14 mouse cellular contexts compared by ENCODE assay signal in the genomic region with DNA sequence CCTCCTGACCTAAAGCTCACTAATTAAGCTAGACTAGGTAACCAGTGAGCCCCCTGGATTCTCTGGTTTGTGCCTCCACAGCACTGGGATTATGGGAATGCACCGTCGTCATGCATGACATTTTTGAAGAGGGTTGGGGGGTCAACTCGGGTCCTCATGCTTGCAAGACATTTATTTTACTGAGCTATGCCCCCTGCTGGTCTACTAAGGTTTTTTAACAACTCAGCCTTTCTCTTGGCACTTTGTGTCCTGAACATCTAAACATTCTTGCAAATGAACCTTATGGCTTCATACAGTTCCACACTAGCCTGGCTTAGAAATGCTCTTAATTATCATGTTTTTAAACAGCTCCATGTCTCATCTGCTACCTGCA. TPM values are rescaled to one million over a fixed set of nuclear protein-coding genes. Genes with fewer than 3 reads are reported as not detected.
DNase-seq lines count a peak whose midpoint lies in the region; ATAC-seq and TF ChIP-seq lines count a peak whose summit lies in the region.
"Had no signal": no experiment of that assay in that cellular context is flagged by ENCODE, and none has a peak within 500 bp of the region (broad histone marks: within the 10 kb centered on the region; RNA-seq: fewer than 3 reads in every experiment).

No protein-coding gene starts in this region.

- H3K9ac ChIP-seq in embryonic facial prominence, embryonic 11.5 days (replicated peaks; ENCODE audit: low read length), result no peak overlapping the region
- H3K9ac ChIP-seq in liver, embryonic 13.5 days, result no peak overlapping the region
- no peak overlapping the region for H3K9ac ChIP-seq in MEL (ENCODE audit: control insufficient read depth, low read depth, low read length, poor library complexity, severe bottlenecking)
- H3K9ac ChIP-seq: midbrain, embryonic 12.5 days; neural tube, embryonic 15.5 days had no signal

- no peak for ATAC-seq in embryonic facial prominence, embryonic 11.5 days (replicated peaks; ENCODE audit: insufficient number of reproducible peaks, low FRiP score, low TSS enrichment, low read depth)
- no peak for ATAC-seq in liver, embryonic 13.5 days (ENCODE audit: low read depth)

- no peak overlapping the region for H3K27ac ChIP-seq in embryonic facial prominence, embryonic 11.5 days (replicated peaks; ENCODE audit: low read depth, low read length)
- no peak overlapping the region; the same call in 1 of the 2 replicates for H3K27ac ChIP-seq in embryonic facial prominence, embryonic 10.5 days (replicated peaks)
- peak overlapping the region; percentile 23; the same call in 1 of the 2 replicates for H3K27ac ChIP-seq in liver, embryonic 13.5 days
- no peak overlapping the region for H3K27ac ChIP-seq in MEL (ENCODE audit: control insufficient read depth, low read depth, low read length)
- H3K27ac ChIP-seq in macrophage, result peak overlapping the region; percentile 87
- no peak overlapping the region for H3K27ac ChIP-seq in heart, embryonic 10.5 days
- H3K27ac ChIP-seq: midbrain, embryonic 12.5 days; neural tube, embryonic 15.5 days had no signal

- no peak for TF ChIP-seq EP300 in MEL (IDR thresholded peaks at IDR 0.05; ENCODE audit: low read depth in 1 of 2, low read length in 2 of 2)

- 48% methylated on average over 3 of the region's 3 CpGs for WGBS in embryonic facial prominence, embryonic 11.5 days
- whole genome bisulfite sequencing in embryonic facial prominence, embryonic 10.5 days, result 63% methylated on average over 3 of the region's 3 CpGs
- 33% methylated on average over 3 of the region's 3 CpGs for WGBS in liver, embryonic 13.5 days (ENCODE audit: insufficient replicate concordance)
- 17% methylated on average over 3 of the region's 3 CpGs for WGBS in macrophage (ENCODE audit: missing documents)
- 55% methylated on average over 3 of the region's 3 CpGs for WGBS in heart, embryonic 10.5 days

- no peaks in the 10 kb centered on the region for H3K27me3 ChIP-seq in embryonic facial prominence, embryonic 11.5 days (ENCODE audit: control insufficient read depth, insufficient read depth, low read length)
- peaks cover 18% of the 10 kb centered on the region for H3K27me3 ChIP-seq in embryonic facial prominence, embryonic 10.5 days (replicated peaks; ENCODE audit: low read depth, poor library complexity, severe bottlenecking)
- H3K27me3 ChIP-seq in liver, embryonic 13.5 days, result peaks cover 21% of the 10 kb centered on the region
- no peaks in the 10 kb centered on the region for H3K27me3 ChIP-seq in MEL (ENCODE audit: control insufficient read depth in 1 of 2, insufficient read depth in 2 of 2, low read length in 2 of 2)
- H3K27me3 ChIP-seq in heart, embryonic 10.5 days (ENCODE audit: insufficient read depth, poor library complexity, severe bottlenecking), result peaks cover 15% of the 10 kb centered on the region
- H3K27me3 ChIP-seq: neural tube, embryonic 15.5 days had no signal

- H3K79me2 ChIP-seq in MEL (ENCODE audit: control insufficient read depth, insufficient read depth, low read length, poor library complexity), result no peaks in the 10 kb centered on the region
- H3K79me2 ChIP-seq in macrophage (ENCODE audit: inconsistent target), result peaks cover 25% of the 10 kb centered on the region; the same call in 1 of the 2 replicates

- peak in 2 of 3 experiments; percentile 40 to 44; a peak in 4 of 6 replicates for TF ChIP-seq CTCF in MEL (IDR thresholded peaks at IDR 0.05 in 2 of 3, conservative IDR thresholded peaks at IDR 0.05 in 1 of 3; ENCODE audit: control insufficient read depth in 1 of 3, insufficient read depth in 1 of 3, low read depth in 2 of 3, low read length in 3 of 3, poor library complexity in 1 of 3, severe bottlenecking in 1 of 3)

- no peaks in the 10 kb centered on the region; the same call in 1 of the 2 replicates for H3K36me3 ChIP-seq in embryonic facial prominence, embryonic 11.5 days (replicated peaks; ENCODE audit: control insufficient read depth, insufficient read depth, low read depth, low read length)
- H3K36me3 ChIP-seq in embryonic facial prominence, embryonic 10.5 days (replicated peaks), result peaks cover 40% of the 10 kb centered on the region
- H3K36me3 ChIP-seq in liver, embryonic 13.5 days, result peaks cover 31% of the 10 kb centered on the region
- H3K36me3 ChIP-seq in MEL (ENCODE audit: control insufficient read depth in 1 of 2, insufficient read depth in 2 of 2, low read length in 2 of 2), result no peaks in the 10 kb centered on the region; a peak in 1 of 4 replicates
- H3K36me3 ChIP-seq in macrophage (ENCODE audit: inconsistent target), result peaks cover 39% of the 10 kb centered on the region
- peaks cover 37% of the 10 kb centered on the region for H3K36me3 ChIP-seq in heart, embryonic 10.5 days

- no peak overlapping the region for H3K4me2 ChIP-seq in embryonic facial prominence, embryonic 11.5 days (ENCODE audit: low read depth, low read length)
- no peak overlapping the region for H3K4me2 ChIP-seq in liver, embryonic 13.5 days
- H3K4me2 ChIP-seq: midbrain, embryonic 12.5 days; neural tube, embryonic 15.5 days had no signal

- no peaks in the 10 kb centered on the region for H3K4me1 ChIP-seq in embryonic facial prominence, embryonic 11.5 days (ENCODE audit: control insufficient read depth, insufficient read depth, low read length)
- peaks cover 19% of the 10 kb centered on the region for H3K4me1 ChIP-seq in embryonic facial prominence, embryonic 10.5 days
- H3K4me1 ChIP-seq in liver, embryonic 13.5 days (replicated peaks), result peaks cover 26% of the 10 kb centered on the region
- peaks cover 0 to 7% of the 10 kb centered on the region in 2 experiments; a peak in 1 of 4 replicates for H3K4me1 ChIP-seq in MEL (ENCODE audit: control insufficient read depth in 1 of 2, insufficient read depth in 2 of 2, low read length in 2 of 2)
- peaks cover 34% of the 10 kb centered on the region for H3K4me1 ChIP-seq in heart, embryonic 10.5 days

- peak; percentile 10; the same call in 1 of the 2 replicates for TF ChIP-seq RAD21 in MEL (IDR thresholded peaks at IDR 0.05; ENCODE audit: low read depth, low read length)

- no peak overlapping the region for H3K4me3 ChIP-seq in embryonic facial prominence, embryonic 11.5 days (ENCODE audit: low read depth, low read length)
- H3K4me3 ChIP-seq in embryonic facial prominence, embryonic 10.5 days, result no peak overlapping the region
- no peak overlapping the region for H3K4me3 ChIP-seq in liver, embryonic 13.5 days (replicated peaks)
- H3K4me3 ChIP-seq in MEL (ENCODE audit: control insufficient read depth in 1 of 2, insufficient read depth in 1 of 2, low read depth in 2 of 2, low read length in 2 of 2) (no peak overlapping the region), macrophage (ENCODE audit: inconsistent target) (no peak overlapping the region)
- H3K4me3 ChIP-seq in heart, embryonic 10.5 days, result no peak overlapping the region
- H3K4me3 ChIP-seq: midbrain, embryonic 12.5 days; neural tube, embryonic 15.5 days had no signal

- H3K9me3 ChIP-seq in embryonic facial prominence, embryonic 11.5 days (replicated peaks; ENCODE audit: control insufficient read depth, low read length), result no peaks in the 10 kb centered on the region
- H3K9me3 ChIP-seq in embryonic facial prominence, embryonic 10.5 days, result no peaks in the 10 kb centered on the region
- H3K9me3 ChIP-seq in liver, embryonic 13.5 days (replicated peaks), result no peaks in the 10 kb centered on the region
- H3K9me3 ChIP-seq in MEL (replicated peaks; ENCODE audit: insufficient read depth, low read length), result no peaks in the 10 kb centered on the region
- no peaks in the 10 kb centered on the region for H3K9me3 ChIP-seq in heart, embryonic 10.5 days
- H3K9me3 ChIP-seq: midbrain, embryonic 12.5 days; neural tube, embryonic 15.5 days had no signal

- TF ChIP-seq POLR2A in MEL (IDR thresholded peaks at IDR 0.05; ENCODE audit: control insufficient read depth in 1 of 2, insufficient read depth in 1 of 2, low read depth in 1 of 2, low read length in 2 of 2, poor library complexity in 1 of 2), result no peak

- DNase-seq in embryonic facial prominence, embryonic 11.5 days (ENCODE audit: low spot score), result peak; percentile 11
- no peak for DNase-seq in embryonic facial prominence, embryonic 10.5 days (ENCODE audit: low spot score)
- DNase-seq in liver, embryonic 13.5 days, result no peak
- DNase-seq in liver (no peak), MEL (ENCODE audit: low read depth, low spot score) (peak; percentile 42), adipocyte (ENCODE audit: low spot score) (no peak)
- no peak for DNase-seq in heart, embryonic 10.5 days (ENCODE audit: low spot score)
- DNase-seq: gastrocnemius, postnatal 25 days; kidney, postnatal 14 days; thymus, postnatal 36 days had no signal

RNA-seq across cellular contexts. Expression of a gene that starts 8.3 kb away (rescaled TPM):
- polyA plus RNA-seq in embryonic facial prominence, embryonic 11.5 days (2014; fragmentation: Nextera tagmentation; extraction: Ambion mirVana), result not detected in 2 replicates
- not detected in 2 replicates for polyA plus RNA-seq in embryonic facial prominence, embryonic 10.5 days (2016; fragmentation: Nextera tagmentation; extraction: Ambion mirVana)
- polyA plus RNA-seq in liver, embryonic 13.5 days (2015; fragmentation: Nextera tagmentation; extraction: Ambion mirVana), result 0.07 TPM in 1 of 2 replicates, not detected in the other
- not detected in 2 replicates for total RNA-seq in MEL (2012; rRNA removed)
- not detected for polyA plus RNA-seq in MEL (2012; ENCODE audit: insufficient read depth in 1 of 2, insufficient read length in 2 of 2, low read depth in 1 of 2, low replicate concordance in 2 of 2, missing spikeins in 1 of 2)
- 10 to 100 TPM in 14 of 26 experiments, 1 to 10 TPM in 12; 1.1 to 44.1 (median 13.9) TPM for total RNA-seq in macrophage (2018; cell fraction: chromatin; rRNA removed)
- total RNA-seq in macrophage (2018; cell fraction: cytosol; rRNA removed), result 100 to 1,000 TPM in 9 of 26 experiments, 10 to 100 TPM in 17; 16.2 to 215 (median 57.2) TPM
- 100 to 1,000 TPM in 13 of 26 experiments, 10 to 100 TPM in 13; 10.9 to 317 (median 79.4) TPM for total RNA-seq in macrophage (2018; cell fraction: nucleus; rRNA removed)
- polyA plus RNA-seq in macrophage (2018), result 9.3 to 44.3 TPM (median 27.8 TPM) in 3 replicates
- polyA plus RNA-seq in heart, embryonic 10.5 days (2016; fragmentation: Nextera tagmentation; extraction: Ambion mirVana), result not detected in 2 replicates
- polyA plus RNA-seq: hindbrain, embryonic 11.5 days; midbrain, embryonic 12.5 days; neural tube, embryonic 15.5 days had no signal

RNA-seq across cellular contexts. Expression of a gene that starts 17.7 kb away (rescaled TPM):
- polyA plus RNA-seq in embryonic facial prominence, embryonic 11.5 days (2014; fragmentation: Nextera tagmentation; extraction: Ambion mirVana), result 95.1 and 97.4 TPM in 2 replicates
- 72.1 and 80.7 TPM in 2 replicates for polyA plus RNA-seq in embryonic facial prominence, embryonic 10.5 days (2016; fragmentation: Nextera tagmentation; extraction: Ambion mirVana)
- 37.7 and 43.7 TPM in 2 replicates for polyA plus RNA-seq in liver, embryonic 13.5 days (2015; fragmentation: Nextera tagmentation; extraction: Ambion mirVana)
- 14.4 and 19.8 TPM in 2 replicates for total RNA-seq in MEL (2012; rRNA removed)
- polyA plus RNA-seq in MEL (2012; ENCODE audit: insufficient read depth in 1 of 2, insufficient read length in 2 of 2, low read depth in 1 of 2, low replicate concordance in 2 of 2, missing spikeins in 1 of 2) (10 to 100 TPM in 1 of 2 experiments, not detected in 1; 15.3 TPM), macrophage (2018) (173 to 195 TPM (median 183 TPM) in 3 replicates)
- total RNA-seq in macrophage (2018; cell fraction: chromatin; rRNA removed), result 100 to 1,000 TPM in 8 of 26 experiments, 10 to 100 TPM in 18; 27.9 to 189 (median 89.2) TPM
- 100 to 1,000 TPM; 113 to 192 (median 160) TPM for total RNA-seq in macrophage (2018; cell fraction: cytosol; rRNA removed)
- 100 to 1,000 TPM in 15 of 26 experiments, 10 to 100 TPM in 11; 46.5 to 175 (median 103) TPM for total RNA-seq in macrophage (2018; cell fraction: nucleus; rRNA removed)
- 96.9 and 120 TPM in 2 replicates for polyA plus RNA-seq in heart, embryonic 10.5 days (2016; fragmentation: Nextera tagmentation; extraction: Ambion mirVana)

RNA-seq across cellular contexts. Expression of a gene that starts 27.8 kb away (rescaled TPM):
- 66.5 and 75.5 TPM in 2 replicates for polyA plus RNA-seq in embryonic facial prominence, embryonic 11.5 days (2014; fragmentation: Nextera tagmentation; extraction: Ambion mirVana)
- polyA plus RNA-seq in embryonic facial prominence, embryonic 10.5 days (2016; fragmentation: Nextera tagmentation; extraction: Ambion mirVana), result 69.5 and 74.7 TPM in 2 replicates
- 25.6 and 26.3 TPM in 2 replicates for polyA plus RNA-seq in liver, embryonic 13.5 days (2015; fragmentation: Nextera tagmentation; extraction: Ambion mirVana)
- total RNA-seq in MEL (2012; rRNA removed), result 63.9 and 66.8 TPM in 2 replicates
- polyA plus RNA-seq in MEL (2012; ENCODE audit: insufficient read depth in 1 of 2, insufficient read length in 2 of 2, low read depth in 1 of 2, low replicate concordance in 2 of 2, missing spikeins in 1 of 2) (100 to 1,000 TPM in 1 of 2 experiments, not detected in 1; 101 TPM), macrophage (2018) (37.5 to 79.0 TPM (median 76.6 TPM) in 3 replicates)
- total RNA-seq in macrophage (2018; cell fraction: chromatin; rRNA removed), result 10 to 100 TPM in 21 of 26 experiments, 1 to 10 TPM in 5; 4.4 to 82.2 (median 27.6) TPM
- total RNA-seq in macrophage (2018; cell fraction: cytosol; rRNA removed), result 100 to 1,000 TPM in 6 of 26 experiments, 10 to 100 TPM in 20; 38.6 to 130 (median 74.2) TPM
- 10 to 100 TPM; 12.8 to 76.0 (median 32.1) TPM for total RNA-seq in macrophage (2018; cell fraction: nucleus; rRNA removed)
- polyA plus RNA-seq in heart, embryonic 10.5 days (2016; fragmentation: Nextera tagmentation; extraction: Ambion mirVana), result 70.5 and 77.2 TPM in 2 replicates

RNA-seq across cellular contexts. Expression of a gene that starts 31.2 kb away (rescaled TPM):
- polyA plus RNA-seq in embryonic facial prominence, embryonic 11.5 days (2014; fragmentation: Nextera tagmentation; extraction: Ambion mirVana), result 25.8 and 29.1 TPM in 2 replicates
- 50.2 and 54.1 TPM in 2 replicates for polyA plus RNA-seq in embryonic facial prominence, embryonic 10.5 days (2016; fragmentation: Nextera tagmentation; extraction: Ambion mirVana)
- polyA plus RNA-seq in liver, embryonic 13.5 days (2015; fragmentation: Nextera tagmentation; extraction: Ambion mirVana), result 10.0 and 12.1 TPM in 2 replicates
- total RNA-seq in MEL (2012; rRNA removed), result 29.4 and 34.2 TPM in 2 replicates
- polyA plus RNA-seq in MEL (2012; ENCODE audit: insufficient read depth in 1 of 2, insufficient read length in 2 of 2, low read depth in 1 of 2, low replicate concordance in 2 of 2, missing spikeins in 1 of 2) (10 to 100 TPM in 1 of 2 experiments, not detected in 1; 47.2 TPM), macrophage (2018) (11.4 to 23.0 TPM (median 20.3 TPM) in 3 replicates)
- total RNA-seq in macrophage (2018; cell fraction: chromatin; rRNA removed), result 10 to 100 TPM in 22 of 26 experiments, 1 to 10 TPM in 4; 4.4 to 53.3 (median 21.1) TPM
- total RNA-seq in macrophage (2018; cell fraction: cytosol; rRNA removed), result 10 to 100 TPM; 12.8 to 29.1 (median 19.8) TPM
- 10 to 100 TPM in 22 of 26 experiments, 1 to 10 TPM in 4; 6.9 to 38.6 (median 17.5) TPM for total RNA-seq in macrophage (2018; cell fraction: nucleus; rRNA removed)
- polyA plus RNA-seq in heart, embryonic 10.5 days (2016; fragmentation: Nextera tagmentation; extraction: Ambion mirVana), result 36.4 and 45.0 TPM in 2 replicates

RNA-seq across cellular contexts. Expression of a gene that starts 50.1 kb away (rescaled TPM):
- 29.7 and 34.2 TPM in 2 replicates for polyA plus RNA-seq in embryonic facial prominence, embryonic 11.5 days (2014; fragmentation: Nextera tagmentation; extraction: Ambion mirVana)
- 39.9 and 46.4 TPM in 2 replicates for polyA plus RNA-seq in embryonic facial prominence, embryonic 10.5 days (2016; fragmentation: Nextera tagmentation; extraction: Ambion mirVana)
- polyA plus RNA-seq in liver, embryonic 13.5 days (2015; fragmentation: Nextera tagmentation; extraction: Ambion mirVana), result 27.4 and 27.8 TPM in 2 replicates
- 33.8 and 37.6 TPM in 2 replicates for total RNA-seq in MEL (2012; rRNA removed)
- polyA plus RNA-seq in MEL (2012; ENCODE audit: insufficient read depth in 1 of 2, insufficient read length in 2 of 2, low read depth in 1 of 2, low replicate concordance in 2 of 2, missing spikeins in 1 of 2) (10 to 100 TPM in 1 of 2 experiments, not detected in 1; 41.3 TPM), macrophage (2018) (2.7 to 6.4 TPM (median 3.5 TPM) in 3 replicates)
- 1 to 10 TPM; 1.9 to 9.1 (median 4.5) TPM for total RNA-seq in macrophage (2018; cell fraction: chromatin; rRNA removed)
- total RNA-seq in macrophage (2018; cell fraction: cytosol; rRNA removed), result 1 to 10 TPM; 2.2 to 5.2 (median 3.6) TPM
- 1 to 10 TPM; 1.0 to 5.8 (median 2.6) TPM for total RNA-seq in macrophage (2018; cell fraction: nucleus; rRNA removed)
- polyA plus RNA-seq in heart, embryonic 10.5 days (2016; fragmentation: Nextera tagmentation; extraction: Ambion mirVana), result 36.5 and 42.3 TPM in 2 replicates

Comparison
In these comparisons a context has a peak if more than half of its experiments do, and no peak if none do; other contexts are left out.
1. DNase-seq: peak in embryonic facial prominence, embryonic 11.5 days (single experiment) and MEL (single experiment); none in embryonic facial prominence, embryonic 10.5 days (single experiment), liver, embryonic 13.5 days (single experiment), liver (single experiment), adipocyte (single experiment) and heart, embryonic 10.5 days (single experiment).
2. H3K27ac ChIP-seq: peak in liver, embryonic 13.5 days (single experiment) and macrophage (single experiment); none in embryonic facial prominence, embryonic 11.5 days (single experiment), embryonic facial prominence, embryonic 10.5 days (single experiment), MEL (single experiment) and heart, embryonic 10.5 days (single experiment).